Mouse (Mus musculus): ENCODE data around the gene Chrng. TPM values are rescaled to one million over a fixed set of nuclear protein-coding genes. Genes with fewer than 3 reads are reported as not detected.

The Chrng gene
- polyA plus RNA-seq, 1 experiment from 2014 or later: not detected

Other genes starting within 250 kb of the Chrng start
- not detected in 2 replicates for gene Alppl2, start 114.7 kb upstream of the Chrng start, polyA plus RNA-seq (2015; fragmentation: Nextera tagmentation; extraction: Ambion mirVana)
- gene Alpi, start 103.1 kb upstream of the Chrng start, polyA plus RNA-seq (2015; fragmentation: Nextera tagmentation; extraction: Ambion mirVana): 0.08 TPM in 1 of 2 replicates, not detected in the other
- gene Akp3, start 79.7 kb upstream of the Chrng start, polyA plus RNA-seq (2015; fragmentation: Nextera tagmentation; extraction: Ambion mirVana): not detected in 2 replicates
- gene Ecel1, start 48.1 kb upstream of the Chrng start, polyA plus RNA-seq (2015; fragmentation: Nextera tagmentation; extraction: Ambion mirVana): 12.8 and 15.0 TPM in 2 replicates
- gene Prss56, start 21.3 kb upstream of the Chrng start, polyA plus RNA-seq (2015; fragmentation: Nextera tagmentation; extraction: Ambion mirVana): 0.12 TPM in 1 of 2 replicates, not detected in the other
- gene Chrnd, start 14.1 kb upstream of the Chrng start, polyA plus RNA-seq (2015; fragmentation: Nextera tagmentation; extraction: Ambion mirVana): not detected in 2 replicates
- 110 TPM in 2 replicates for gene Eif4e2, start 9.3 kb downstream of the Chrng start, polyA plus RNA-seq (2015; fragmentation: Nextera tagmentation; extraction: Ambion mirVana)
- gene Efhd1, start 59.7 kb downstream of the Chrng start, polyA plus RNA-seq (2015; fragmentation: Nextera tagmentation; extraction: Ambion mirVana): 0.51 and 1.0 TPM in 2 replicates
- 70.6 and 74.5 TPM in 2 replicates for gene Gigyf2, start 122.3 kb downstream of the Chrng start, polyA plus RNA-seq (2015; fragmentation: Nextera tagmentation; extraction: Ambion mirVana)
- gene Kcnj13, start 190.1 kb downstream of the Chrng start, polyA plus RNA-seq (2015; fragmentation: Nextera tagmentation; extraction: Ambion mirVana): 2.2 and 4.1 TPM in 2 replicates

Data from midbrain, embryonic 13.5 days (tissue).